ENCODE assay signal across 27 mouse cellular contexts in the genomic region with DNA sequence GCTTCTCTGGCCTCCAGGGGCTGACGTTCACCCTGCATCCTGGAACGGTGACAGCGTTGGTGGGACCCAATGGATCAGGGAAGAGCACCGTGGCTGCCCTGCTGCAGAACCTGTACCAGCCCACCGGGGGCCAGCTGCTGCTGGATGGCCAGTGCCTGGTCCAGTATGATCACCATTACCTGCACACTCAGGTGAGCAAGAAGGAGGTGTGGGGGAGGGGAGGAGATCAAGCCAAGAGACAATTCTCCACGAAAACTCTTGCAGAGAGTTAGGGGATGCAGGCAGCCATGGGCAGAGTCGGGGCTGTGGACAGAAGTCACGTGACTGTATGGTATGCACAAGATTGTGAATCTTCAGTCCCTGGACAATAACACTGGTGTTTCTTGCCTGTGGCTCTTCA. TPM values are rescaled to one million over a fixed set of nuclear protein-coding genes. Genes with fewer than 3 reads are reported as not detected.
"Had no signal": no experiment of that assay in that cellular context is flagged by ENCODE, and none has a peak within 500 bp of the region (broad histone marks: within the 10 kb centered on the region; RNA-seq: fewer than 3 reads in every experiment).

No protein-coding gene starts in this region.

- H3K27ac ChIP-seq: limb, embryonic 10.5 days; limb, embryonic 12.5 days; limb, embryonic 13.5 days; limb, embryonic 15.5 days; liver, embryonic 12.5 days; liver, embryonic 13.5 days; liver, embryonic 14.5 days; liver, embryonic 15.5 days; lung, embryonic 15.5 days; macrophage; midbrain, embryonic 10.5 days; midbrain, embryonic 12.5 days; midbrain, embryonic 13.5 days; midbrain, embryonic 15.5 days; neural tube, embryonic 12.5 days had no signal

- H3K27me3 ChIP-seq: megakaryocyte, embryonic 14.5 days had no signal

- DNase-seq: left cerebral cortex, postnatal 4 days; liver; liver, embryonic 13.5 days; liver, postnatal 0 days; lung, adult 18-20 months; lung, adult 2 months; lung, postnatal 10 days; lung, postnatal 14 days; lung, postnatal 36 days; midbrain, embryonic 14.5 days had no signal

- H3K4me3 ChIP-seq: limb, embryonic 10.5 days; limb, embryonic 12.5 days; limb, embryonic 13.5 days; limb, embryonic 15.5 days; liver, embryonic 12.5 days; liver, embryonic 13.5 days; liver, embryonic 15.5 days; lung, embryonic 15.5 days; megakaryocyte, embryonic 14.5 days; midbrain, embryonic 10.5 days; midbrain, embryonic 12.5 days; midbrain, embryonic 13.5 days; midbrain, embryonic 15.5 days; myocyte; neural tube, embryonic 12.5 days had no signal

- H3K9me3 ChIP-seq: limb, embryonic 10.5 days; limb, embryonic 12.5 days; limb, embryonic 13.5 days; limb, embryonic 15.5 days; liver, embryonic 12.5 days; liver, embryonic 13.5 days; liver, embryonic 15.5 days; lung, embryonic 15.5 days; megakaryocyte, embryonic 14.5 days; midbrain, embryonic 10.5 days; midbrain, embryonic 12.5 days; midbrain, embryonic 13.5 days; midbrain, embryonic 15.5 days; neural tube, embryonic 12.5 days had no signal

- H3K36me3 ChIP-seq: limb, embryonic 10.5 days; limb, embryonic 12.5 days; limb, embryonic 13.5 days; limb, embryonic 15.5 days; liver, embryonic 12.5 days; liver, embryonic 13.5 days; liver, embryonic 15.5 days; lung, embryonic 15.5 days; midbrain, embryonic 10.5 days; midbrain, embryonic 12.5 days; midbrain, embryonic 13.5 days; midbrain, embryonic 15.5 days; neural tube, embryonic 12.5 days had no signal

RNA-seq across cellular contexts. Expression of gene H2-DMb1, which starts 40.6 kb away (rescaled TPM):
- polyA plus RNA-seq: myocyte; neural tube, embryonic 11.5 days had no signal
